Mouse (Mus musculus) forebrain, postnatal 0 days (tissue): ENCODE data around the gene Carmil3. TPM values are rescaled to one million over a fixed set of nuclear protein-coding genes. Genes with fewer than 3 reads are reported as not detected.

Experiments
- ATAC-seq: fragments of 200-750 bp; cut with Nextera tagmentation; 2 replicates; pipeline ENCODE4 v1.8.0; 2017; ENCODE audit warnings: mild to moderate bottlenecking, moderate library complexity
- DNase-seq: peaks from one replicate; pipeline ENCODE4 v3.0.0-alpha.2; 2015
- H3K27ac ChIP-seq: fragments of 300-500 bp; sonication (generic); 2 replicates; pipeline ENCODE4 v1.5.1; 2014; ENCODE audit warnings: low read depth, mild to moderate bottlenecking, antibody characterized with exemption, low read length, moderate library complexity, mixed read lengths
- H3K27me3 ChIP-seq: fragments of 300-500 bp; sonication (generic); 2 replicates; pipeline ENCODE4 v1.6.1; 2014; ENCODE audit warnings: mild to moderate bottlenecking, low read length, mixed read lengths; ENCODE audit not compliant: insufficient read depth
- H3K36me3 ChIP-seq: fragments of 300-500 bp; sonication (generic); 2 replicates; pipeline ENCODE4 v1.6.1; 2014; ENCODE audit warnings: mild to moderate bottlenecking, moderate library complexity; ENCODE audit not compliant: insufficient read depth
- H3K4me1 ChIP-seq: fragments of 300-500 bp; sonication (generic); 2 replicates; pipeline ENCODE4 v1.6.1; 2014; ENCODE audit warnings: antibody characterized with exemption; ENCODE audit not compliant: insufficient read depth
- H3K4me2 ChIP-seq: fragments of 300-500 bp; sonication (generic); 2 replicates; pipeline ENCODE4 v1.6.1; 2014; ENCODE audit warnings: low read depth, mild to moderate bottlenecking, moderate library complexity
- H3K4me3 ChIP-seq: fragments of 300-500 bp; sonication (generic); 2 replicates; pipeline ENCODE4 v1.5.1; 2014; ENCODE audit warnings: low read depth, low read length, mixed read lengths
- H3K9ac ChIP-seq: fragments of 300-500 bp; sonication (generic); 2 replicates; pipeline ENCODE4 v1.6.1; 2014; ENCODE audit warnings: mild to moderate bottlenecking
- H3K9me3 ChIP-seq: fragments of 300-500 bp; sonication (generic); 2 replicates; pipeline ENCODE4 v1.6.1; 2016; ENCODE audit warnings: low read length
- CTCF ChIP-seq: sonication (generic); IDR thresholded peaks from 2 replicates; pipeline ENCODE4 v1.5.1; 2016; ENCODE audit warnings: antibody characterized with exemption, control low read depth, low read depth
- WGBS: fragments of 180-500 bp; shearing (Covaris S2); extraction: QIAGEN DNeasy Blood & Tissue Kit; methylation state at CpG from one replicate; pipeline ENCODE4 v1.1.7; 2014; 5-methylcytosine and 5-hydroxymethylcytosine counted together
- polyA plus RNA-seq: library from polyadenylated mRNA; unstranded; fragments of >200 nt; fragmentation: Nextera tagmentation; extraction: Ambion mirVana; gene quantifications from 2 replicates; pipeline ENCODE4 v1.2.1, GENCODE M21; 2015
- total RNA-seq: library from RNA; depleted of rRNA; stranded (reverse); fragments of >200 nt; gene quantifications from 2 replicates; pipeline ENCODE4 v1.2.3, GENCODE M21; 2014

The Carmil3 gene
- total and polyA plus RNA-seq, 2 experiments from 2014 or later, result 19.5 to 129 TPM

GRCm38 (mm10) chr14:55524062-55524461, 33.6 kb downstream of the Carmil3 start:
- 41% methylated on average over 4 of the region's 4 CpGs for WGBS

GRCm38 (mm10) chr14:55524785-55525184, 34.3 kb downstream of the Carmil3 start, which contains the start of gene Nrl:
Nrl (minus strand) TSS chr14:55524981.
- TF ChIP-seq CTCF, result no peak

More at GRCm38 (mm10) chr14:55524062-55524461, 33.6 kb downstream of the Carmil3 start:
- Histone ChIP-seq H3K27ac (no peak overlapping the region), H3K9me3 (no peaks in the 10 kb centered on the region), H3K9ac (no peak overlapping the region), H3K4me1 (no peaks in the 10 kb centered on the region), H3K4me2 (no peak overlapping the region), H3K27me3 (no peaks in the 10 kb centered on the region), H3K4me3 (no peak overlapping the region), H3K36me3 (no peaks in the 10 kb centered on the region)
- DNase-seq, result no peak
- ATAC-seq, result no peak
- no peak for TF ChIP-seq CTCF

GRCm38 (mm10) chr14:55526674-55527073, 36.2 kb downstream of the Carmil3 start:
- H3K4me2 ChIP-seq, result no peak overlapping the region
- no peaks in the 10 kb centered on the region for H3K27me3 ChIP-seq
- H3K9ac ChIP-seq, result no peak overlapping the region
- no peaks in the 10 kb centered on the region for H3K9me3 ChIP-seq
- no peak for TF ChIP-seq CTCF
- no peak overlapping the region for H3K27ac ChIP-seq
- WGBS, result 88% methylated on average over 2 of the region's 2 CpGs
- no peak for ATAC-seq
- no peaks in the 10 kb centered on the region for H3K36me3 ChIP-seq
- DNase-seq, result no peak
- no peak overlapping the region for H3K4me3 ChIP-seq
- H3K4me1 ChIP-seq, result no peaks in the 10 kb centered on the region

More at GRCm38 (mm10) chr14:55524785-55525184, 34.3 kb downstream of the Carmil3 start, which contains the start of gene Nrl:
- Histone ChIP-seq H3K4me2 (no peak within 1 kb of the TSS), H3K9me3 (no peaks in the 10 kb centered on the region), H3K4me1 (no peaks in the 10 kb centered on the region), H3K36me3 (no peaks in the 10 kb centered on the region), H3K27ac (no peak within 1 kb of the TSS), H3K4me3 (no peak within 1 kb of the TSS), H3K27me3 (no peaks in the 10 kb centered on the region), H3K9ac (no peak within 1 kb of the TSS)
- 39% methylated on average over 8 of the region's 8 CpGs for WGBS
- DNase-seq (no peak), ATAC-seq (no peak)

GRCm38 (mm10) chr14:55527940-55528339, 37.5 kb downstream of the Carmil3 start:
- DNase-seq (peak; percentile 56), ATAC-seq (no peak)
- peak; percentile 60 for TF ChIP-seq CTCF
- Histone ChIP-seq H3K9ac (no peak overlapping the region), H3K36me3 (no peaks in the 10 kb centered on the region), H3K4me3 (no peak overlapping the region), H3K4me1 (no peaks in the 10 kb centered on the region), H3K9me3 (no peaks in the 10 kb centered on the region), H3K4me2 (no peak overlapping the region), H3K27me3 (no peaks in the 10 kb centered on the region), H3K27ac (no peak overlapping the region)
- WGBS, result 15% methylated on average over 3 of the region's 3 CpGs

GRCm38 (mm10) chr14:55536116-55536745, 45.8 kb downstream of the Carmil3 start:
- no peak overlapping the region for H3K4me2 ChIP-seq
- H3K9ac ChIP-seq, result no peak overlapping the region
- H3K4me1 ChIP-seq, result peaks cover 4% of the 10 kb centered on the region; the same call in 1 of the 2 replicates
- no peak overlapping the region for H3K27ac ChIP-seq
- WGBS, result 54% methylated on average over 6 of the region's 6 CpGs
- no peaks in the 10 kb centered on the region for H3K36me3 ChIP-seq
- H3K9me3 ChIP-seq, result no peaks in the 10 kb centered on the region
- H3K4me3 ChIP-seq, result no peak overlapping the region
- DNase-seq (no peak), ATAC-seq (no peak)
- H3K27me3 ChIP-seq, result no peaks in the 10 kb centered on the region
- peak; percentile 75 for TF ChIP-seq CTCF

- peak within 1 kb of the TSS; percentile 59 for H3K4me3 ChIP-seq
- TF ChIP-seq CTCF, result 0 out of 2 replicates have a peak, but pooled peaks have one; percentile 6
- H3K27ac ChIP-seq, result peak within 1 kb of the TSS; percentile 85
- H3K36me3 ChIP-seq, result peaks cover 5% of the 10 kb centered on the region; the same call in 1 of the 2 replicates
- DNase-seq, result peak; percentile 69
- 2% methylated on average over 32 of the region's 32 CpGs for WGBS
- peak; percentile 89 for ATAC-seq
- peaks cover 11% of the 10 kb centered on the region for H3K4me1 ChIP-seq
- H3K27me3 ChIP-seq, result no peaks in the 10 kb centered on the region
- no peaks in the 10 kb centered on the region for H3K9me3 ChIP-seq
- H3K4me2 ChIP-seq, result peak within 1 kb of the TSS; percentile 88
- peak within 1 kb of the TSS; percentile 77 for H3K9ac ChIP-seq
Observed at GRCm38 (mm10) chr14:55540067-55540786, 49.8 kb downstream of the Carmil3 start, which contains the start of gene Pck2. Pck2 (plus strand) TSS chr14:55540266.

- Histone ChIP-seq H3K4me3 (peak overlapping the region; percentile 59), H3K4me1 (peaks cover 11% of the 10 kb centered on the region), H3K4me2 (peak overlapping the region; percentile 88), H3K27ac (peak overlapping the region; percentile 85), H3K9me3 (no peaks in the 10 kb centered on the region), H3K36me3 (peaks cover 7% of the 10 kb centered on the region; the same call in 1 of the 2 replicates), H3K27me3 (no peaks in the 10 kb centered on the region), H3K9ac (peak overlapping the region; percentile 77)
- WGBS, result 5% methylated on average over 10 of the region's 10 CpGs
- no peak for TF ChIP-seq CTCF
- peak; percentile 54 for ATAC-seq
- peak; percentile 84 for DNase-seq
Observed at GRCm38 (mm10) chr14:55540787-55541321, 50.4 kb downstream of the Carmil3 start.
